Mouse (Mus musculus): ENCODE measurements at regions not wholly inside any gene's neighbourhood (a gene's known extent, or its start where the extent isn't known, plus 50 kb on each side); places are given as distances from the start of the nearest gene placed in this dataset.

DNA sequence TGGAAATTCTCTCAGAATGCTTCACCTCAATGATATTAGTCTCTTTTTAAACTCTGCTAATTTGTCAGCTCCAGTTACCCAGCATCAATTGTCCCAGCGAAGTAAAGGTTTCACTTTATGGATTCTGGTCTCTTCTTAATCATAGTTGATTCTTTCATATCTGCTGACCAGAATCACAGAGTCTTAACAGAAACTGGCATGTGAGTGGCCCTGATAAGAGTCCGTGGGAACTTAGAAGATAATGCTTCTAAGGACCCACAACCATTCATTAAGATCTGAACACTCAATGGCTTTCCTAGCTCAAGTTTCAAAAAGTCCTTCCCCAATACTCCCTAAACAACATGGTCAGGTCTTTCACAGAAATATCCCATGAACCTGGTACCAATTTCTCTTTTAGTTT lies 126.7 kb downstream of the Nab1 start:
- TF ChIP-seq POLR2A (IDR thresholded peaks at IDR 0.05; ENCODE audit: insufficient read depth, low read depth, low read length): no peak
- no peak for TF ChIP-seq EP300 (IDR thresholded peaks at IDR 0.05; ENCODE audit: insufficient read depth, low read depth, low read length)

Measured in heart, adult 2 months (tissue).